Mouse (Mus musculus) liver, embryonic 14.5 days (tissue): ENCODE data around the gene Supt3.

ENCODE experiments used
- CTCF ChIP-seq: IDR thresholded peaks from 2 replicates; pipeline ENCODE4 v1.5.1; 2016; ENCODE audit warnings: antibody characterized with exemption, low read depth, control low read depth
- EP300 ChIP-seq: IDR thresholded peaks from 2 replicates; pipeline ENCODE4 v1.6.1; 2016; ENCODE audit warnings: antibody characterized with exemption, low read depth

DNA sequence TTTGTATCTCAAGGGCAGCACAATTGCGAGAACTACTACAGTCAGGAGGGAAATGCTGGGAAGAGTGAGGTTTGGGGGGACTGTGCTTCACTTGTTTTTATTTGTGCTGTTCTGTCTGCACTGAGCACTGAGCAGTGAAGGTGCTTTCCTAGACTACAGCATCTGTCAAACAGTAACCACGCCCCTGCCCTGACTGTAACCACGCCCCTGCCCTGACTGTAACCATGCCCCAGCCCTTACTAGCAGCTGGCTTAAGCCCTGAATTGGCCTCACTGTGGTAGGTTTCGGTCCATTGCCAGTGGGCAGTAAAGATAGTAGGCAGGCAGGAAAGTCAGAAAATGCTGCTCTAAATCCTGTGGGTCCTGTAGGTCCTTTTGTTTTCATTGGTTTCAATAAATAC lies 196.5 kb downstream of the Supt3 start:
- no peak for TF ChIP-seq CTCF
- no peak for TF ChIP-seq EP300
